Mouse (Mus musculus) adrenal gland, postnatal 10 days (tissue): ENCODE measurements around the gene Nprl2. TPM values are rescaled to one million over a fixed set of nuclear protein-coding genes. Genes with fewer than 3 reads are reported as not detected.
A peak's percentile ranks its signal among the peaks of the same experiment; 100 is the strongest.

ENCODE experiments used
- DNase-seq: peaks from one replicate; pipeline ENCODE4 v3.0.0; 2021; ENCODE audit warnings: mixed read lengths
- total RNA-seq, 2 experiments: library from RNA; stranded (reverse); gene quantifications; 2 replicates each; pipeline ENCODE4 v1.2.3; 2021

Gene Nprl2
- total RNA-seq, 2 experiments from 2014 or later = 19.2 to 21.3 TPM

GRCm38 (mm10) chr9:107577871-107578270, 35.8 kb downstream of the Nprl2 start:
- DNase-seq = peak; percentile 43

GRCm38 (mm10) chr9:107578587-107578986, 36.6 kb downstream of the Nprl2 start, which contains the start of gene Naa80:
Gene Naa80, plus strand, starts transcription at chr9:107578887.
- DNase-seq = no peak

GRCm38 (mm10) chr9:107579023-107579900, 37.2 kb downstream of the Nprl2 start:
- no peak for DNase-seq

- DNase-seq = peak; percentile 92
These were observed 38.7 kb downstream of the Nprl2 start, which contains the start of gene Hyal3 for GRCm38 (mm10) chr9:107580501-107581317. Gene Hyal3, plus strand, starts transcription at chr9:107580818.

- no peak for DNase-seq
These were observed 39.6 kb downstream of the Nprl2 start for GRCm38 (mm10) chr9:107581584-107581983.

GRCm38 (mm10) chr9:107582509-107583062, 40.6 kb downstream of the Nprl2 start:
- DNase-seq = no peak

- no peak for DNase-seq
These were observed 41.1 kb downstream of the Nprl2 start for GRCm38 (mm10) chr9:107583174-107583573.

GRCm38 (mm10) chr9:107586504-107586903, 44.5 kb downstream of the Nprl2 start:
- no peak for DNase-seq

GRCm38 (mm10) chr9:107586974-107587832, 45.2 kb downstream of the Nprl2 start, which contains the start of gene Ifrd2:
Gene Ifrd2, plus strand, starts transcription at chr9:107587642.
- DNase-seq = peak; percentile 95

GRCm38 (mm10) chr9:107587833-107588639, 46.0 kb downstream of the Nprl2 start:
- peak; percentile 69 for DNase-seq

- DNase-seq = no peak
These were observed 48.2 kb downstream of the Nprl2 start for GRCm38 (mm10) chr9:107590058-107590772.

GRCm38 (mm10) chr9:107590773-107591060, 48.7 kb downstream of the Nprl2 start:
- no peak for DNase-seq

GRCm38 (mm10) chr9:107593101-107593976, 51.3 kb downstream of the Nprl2 start:
- DNase-seq = no peak

GRCm38 (mm10) chr9:107594281-107595062, 52.4 kb downstream of the Nprl2 start:
- no peak for DNase-seq
